Mouse (Mus musculus) limb, embryonic 11.5 days (tissue): ENCODE measurements around the gene Slc19a1. TPM values are rescaled to one million over a fixed set of nuclear protein-coding genes. Genes with fewer than 3 reads are reported as not detected.

Source experiments
- ATAC-seq: fragments of 200-750 bp; cut with Nextera tagmentation; 2 replicates; pipeline ENCODE4 v1.8.0; 2017; ENCODE audit warnings: low read depth; ENCODE audit not compliant: insufficient number of reproducible peaks, low FRiP score, low TSS enrichment
- DNase-seq: peaks from one replicate; pipeline ENCODE4 v3.0.0-alpha.2; 2015; ENCODE audit warnings: low spot score
- H3K27ac ChIP-seq: fragments of 300-500 bp; sonication (generic); replicated peaks from 2 replicates; pipeline ENCODE4 v1.5.1; 2014; ENCODE audit warnings: low read depth, mild to moderate bottlenecking, low read length
- H3K27me3 ChIP-seq: fragments of 300-500 bp; sonication (generic); 2 replicates; pipeline ENCODE4 v1.6.1; 2014; ENCODE audit warnings: mild to moderate bottlenecking, low read length, mixed read lengths; ENCODE audit not compliant: control insufficient read depth, insufficient read depth
- H3K36me3 ChIP-seq: fragments of 300-500 bp; sonication (generic); 2 replicates; pipeline ENCODE4 v1.6.1; 2014; ENCODE audit warnings: mild to moderate bottlenecking, low read length, moderate library complexity, mixed read lengths; ENCODE audit not compliant: control insufficient read depth, insufficient read depth
- H3K4me1 ChIP-seq: fragments of 300-500 bp; sonication (generic); 2 replicates; pipeline ENCODE4 v1.6.1; 2014; ENCODE audit warnings: low read length, mixed read lengths; ENCODE audit not compliant: control insufficient read depth, insufficient read depth
- H3K4me2 ChIP-seq: fragments of 300-500 bp; sonication (generic); 2 replicates; pipeline ENCODE4 v1.6.1; 2014; ENCODE audit warnings: low read depth, mild to moderate bottlenecking, moderate library complexity; ENCODE audit not compliant: severe bottlenecking
- H3K4me3 ChIP-seq: fragments of 300-500 bp; sonication (generic); 2 replicates; pipeline ENCODE4 v1.5.1; 2014; ENCODE audit warnings: low read depth, low read length
- H3K9ac ChIP-seq: fragments of 300-500 bp; sonication (generic); 2 replicates; pipeline ENCODE4 v1.6.1; 2014; ENCODE audit warnings: mild to moderate bottlenecking, low read length
- H3K9me3 ChIP-seq: fragments of 300-500 bp; sonication (generic); 2 replicates; pipeline ENCODE4 v1.6.1; 2016; ENCODE audit warnings: low read length; ENCODE audit not compliant: control insufficient read depth
- WGBS: fragments of 180-500 bp; shearing (Covaris S2); extraction: QIAGEN DNeasy Blood & Tissue Kit; methylation state at CpG from one replicate; pipeline ENCODE4 v1.1.7; 2014; 5-methylcytosine and 5-hydroxymethylcytosine counted together
- polyA plus RNA-seq: library from polyadenylated mRNA; unstranded; fragments of >200 nt; fragmentation: Nextera tagmentation; extraction: Ambion mirVana; gene quantifications from 2 replicates; pipeline ENCODE4 v1.2.1, GENCODE M21; 2014

The Slc19a1 gene
- polyA plus RNA-seq, 1 experiment from 2014 or later = 29.2 TPM

DNA sequence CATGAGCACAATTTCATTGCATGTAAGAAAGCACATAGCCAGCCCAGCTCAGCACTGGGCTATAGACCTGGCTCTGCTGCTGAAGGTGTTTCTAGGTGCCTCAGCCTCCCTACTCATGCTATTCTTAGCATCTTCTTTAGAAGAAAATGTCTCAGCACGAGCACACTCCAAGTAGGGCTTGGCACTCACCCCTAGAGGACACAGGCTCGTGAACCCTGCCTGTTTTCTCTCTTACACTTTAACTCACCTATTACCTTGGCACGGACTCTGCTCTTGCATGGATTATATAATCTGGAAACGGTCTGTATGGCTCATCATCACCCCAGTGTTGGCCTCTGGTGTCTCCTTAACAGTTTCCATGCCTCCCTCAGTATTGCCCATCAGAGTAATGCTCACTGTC, 20.4 kb upstream of the Slc19a1 start:
- WGBS = 84% methylated on average over 4 of the region's 4 CpGs

DNA sequence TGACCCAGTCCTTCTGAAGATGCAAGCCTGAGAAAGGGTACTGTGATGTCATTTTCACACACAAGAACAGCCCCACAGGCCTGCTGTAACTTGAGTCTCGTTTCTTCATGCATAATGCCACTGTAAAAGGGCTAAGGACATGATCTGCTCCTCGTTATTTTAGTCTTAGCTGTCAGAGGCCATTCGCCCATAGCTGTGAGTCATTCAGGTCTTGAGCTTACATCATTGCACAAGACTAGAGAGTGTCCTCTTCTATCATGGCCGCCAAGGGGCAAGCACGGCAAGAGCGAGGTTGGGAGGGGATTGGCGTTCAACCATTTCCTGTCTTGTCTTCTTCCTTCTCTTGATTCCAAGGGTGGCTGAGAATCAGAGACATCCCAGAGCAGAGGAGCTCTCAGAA, 16.0 kb upstream of the Slc19a1 start:
- no peak for DNase-seq
- no peaks in the 10 kb centered on the region for H3K27me3 ChIP-seq
- H3K4me1 ChIP-seq = no peaks in the 10 kb centered on the region
- 82% methylated on average over 7 of the region's 7 CpGs for WGBS
- H3K27ac ChIP-seq = no peak overlapping the region
- H3K9me3 ChIP-seq = no peaks in the 10 kb centered on the region
- H3K4me3 ChIP-seq = no peak overlapping the region
- no peak overlapping the region for H3K4me2 ChIP-seq
- no peak overlapping the region for H3K9ac ChIP-seq
- H3K36me3 ChIP-seq = no peaks in the 10 kb centered on the region
- no peak for ATAC-seq

More for the DNA sequence above, 20.4 kb upstream of the Slc19a1 start:
- no peaks in the 10 kb centered on the region for H3K36me3 ChIP-seq
- no peak overlapping the region for H3K27ac ChIP-seq
- peaks cover 3% of the 10 kb centered on the region; the same call in 1 of the 2 replicates for H3K4me1 ChIP-seq
- no peaks in the 10 kb centered on the region for H3K9me3 ChIP-seq
- H3K4me3 ChIP-seq = no peak overlapping the region
- no peak overlapping the region for H3K9ac ChIP-seq
- ATAC-seq = no peak
- no peak for DNase-seq
- no peaks in the 10 kb centered on the region for H3K27me3 ChIP-seq
- no peak overlapping the region for H3K4me2 ChIP-seq

DNA sequence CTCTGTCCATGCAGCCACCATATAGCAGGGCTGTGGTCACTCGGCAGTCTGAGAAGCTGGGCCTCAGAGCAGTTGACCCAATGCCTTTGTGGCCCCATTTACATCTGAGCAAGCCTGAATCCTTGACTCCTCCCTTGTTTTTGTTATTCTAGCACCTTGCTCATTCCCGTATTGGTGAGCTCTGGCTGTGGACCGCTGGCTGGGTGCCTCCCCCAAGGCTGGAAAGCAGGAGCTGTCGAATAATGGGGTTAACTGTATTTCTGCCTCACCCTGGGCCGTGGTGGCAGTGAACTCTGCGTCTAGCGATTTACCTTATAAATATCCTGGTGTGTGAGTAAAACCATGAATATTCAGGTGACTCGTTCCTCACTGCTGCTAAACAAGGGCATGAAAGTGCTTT, 15.5 kb upstream of the Slc19a1 start:
- DNase-seq (no peak), ATAC-seq (no peak)
- H3K9me3 ChIP-seq = no peaks in the 10 kb centered on the region
- H3K36me3 ChIP-seq = no peaks in the 10 kb centered on the region
- no peaks in the 10 kb centered on the region; the same call in 1 of the 2 replicates for H3K4me1 ChIP-seq
- H3K27me3 ChIP-seq = no peaks in the 10 kb centered on the region
- H3K4me2 ChIP-seq = no peak overlapping the region
- no peak overlapping the region for H3K4me3 ChIP-seq
- H3K9ac ChIP-seq = no peak overlapping the region
- 45% methylated on average over 8 of the region's 8 CpGs for WGBS
- H3K27ac ChIP-seq = no peak overlapping the region

DNA sequence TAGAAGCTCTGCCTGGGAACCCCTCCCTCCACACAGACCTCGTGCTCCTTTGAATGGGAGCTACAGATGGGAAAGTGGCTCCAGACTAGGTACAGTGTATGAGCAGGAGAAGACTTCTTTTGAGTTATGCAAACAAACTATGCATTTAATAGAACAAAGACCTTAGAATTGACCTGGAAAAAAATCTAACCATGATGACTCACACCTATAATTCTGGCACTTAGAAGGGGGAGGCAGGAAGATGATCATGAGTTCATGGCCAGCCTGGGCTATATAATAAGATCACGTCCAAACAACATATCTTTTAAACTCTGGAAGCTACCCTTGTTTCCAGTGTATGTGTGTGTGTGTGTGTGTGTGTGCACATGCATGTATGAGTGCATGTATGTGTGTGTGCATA, 15.0 kb upstream of the Slc19a1 start:
- no peak overlapping the region for H3K4me2 ChIP-seq

DNA sequence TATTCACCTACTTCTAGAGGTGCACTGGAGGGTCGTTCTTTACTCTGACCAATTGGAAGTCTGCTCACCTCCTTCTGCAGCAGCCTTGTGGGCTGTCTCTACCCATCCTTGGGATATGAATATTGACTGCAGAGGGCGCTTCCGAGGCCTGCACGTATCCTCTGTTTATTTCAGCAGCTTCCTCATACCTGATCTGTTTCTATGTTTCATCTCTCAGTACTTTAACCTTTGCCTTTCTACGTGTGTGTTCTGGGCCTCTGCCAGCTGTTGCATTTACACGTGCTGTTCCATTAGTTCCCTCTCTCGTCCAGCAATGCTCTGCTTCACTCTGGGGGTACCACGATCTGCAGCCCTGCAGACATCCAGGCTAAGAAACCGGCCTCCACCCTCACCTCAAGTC, 14.4 kb upstream of the Slc19a1 start:
- Histone ChIP-seq H3K4me1 (no peaks in the 10 kb centered on the region; the same call in 1 of the 2 replicates), H3K4me2 (no peak overlapping the region), H3K9ac (no peak overlapping the region), H3K27me3 (no peaks in the 10 kb centered on the region), H3K27ac (no peak overlapping the region), H3K4me3 (no peak overlapping the region), H3K36me3 (no peaks in the 10 kb centered on the region), H3K9me3 (no peaks in the 10 kb centered on the region)
- ATAC-seq (no peak), DNase-seq (no peak)
- 73% methylated on average over 9 of the region's 9 CpGs for WGBS

More for the DNA sequence above, 15.0 kb upstream of the Slc19a1 start:
- Histone ChIP-seq H3K36me3 (no peaks in the 10 kb centered on the region), H3K27ac (no peak overlapping the region), H3K9me3 (no peaks in the 10 kb centered on the region), H3K4me3 (no peak overlapping the region), H3K9ac (no peak overlapping the region), H3K4me1 (no peaks in the 10 kb centered on the region; the same call in 1 of the 2 replicates), H3K27me3 (no peaks in the 10 kb centered on the region)
- 80% methylated on average over 2 of the region's 2 CpGs for WGBS
- ATAC-seq (no peak), DNase-seq (no peak)

DNA sequence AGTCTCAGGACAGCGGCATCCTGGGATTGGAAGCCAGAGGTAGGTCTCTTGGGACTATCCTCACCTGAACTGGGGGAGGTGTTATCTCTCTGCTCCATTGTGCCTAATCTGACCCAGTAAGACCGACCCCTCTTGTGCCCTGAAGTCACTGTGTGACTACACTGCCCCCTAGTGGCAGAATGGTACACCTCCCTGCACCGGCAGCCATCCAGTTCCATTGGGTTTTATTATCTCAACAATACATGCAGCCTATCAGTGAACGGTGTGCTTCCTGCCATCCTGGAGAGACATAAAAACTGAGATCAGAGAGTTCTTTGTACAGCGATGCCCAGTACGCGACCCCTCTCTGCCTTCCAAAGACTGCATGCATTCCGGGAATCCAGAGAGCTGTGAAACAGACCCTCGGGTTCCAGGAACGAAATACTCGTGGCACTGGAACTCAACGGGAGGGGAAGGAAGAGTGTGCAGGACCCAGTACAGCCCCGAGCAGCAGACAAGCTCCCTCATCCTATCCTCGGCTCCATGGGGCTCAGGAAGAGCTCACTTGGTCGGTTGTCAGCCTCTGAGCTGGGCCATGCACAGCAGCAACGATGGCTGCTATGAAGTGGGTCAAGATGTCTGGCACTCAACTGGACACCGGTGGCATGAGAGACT, 10.5 kb upstream of the Slc19a1 start:
- H3K9me3 ChIP-seq = no peaks in the 10 kb centered on the region
- DNase-seq (peak; percentile 90), ATAC-seq (peak; percentile 57; the same call in 1 of the 2 replicates)
- no peak overlapping the region for H3K9ac ChIP-seq
- H3K4me3 ChIP-seq = no peak overlapping the region
- no peak overlapping the region for H3K27ac ChIP-seq
- H3K36me3 ChIP-seq = no peaks in the 10 kb centered on the region
- no peaks in the 10 kb centered on the region for H3K27me3 ChIP-seq
- H3K4me2 ChIP-seq = peak overlapping the region; percentile 13; the same call in 1 of the 2 replicates
- 36% methylated on average over 17 of the region's 17 CpGs for WGBS
- H3K4me1 ChIP-seq = no peaks in the 10 kb centered on the region; the same call in 1 of the 2 replicates

DNA sequence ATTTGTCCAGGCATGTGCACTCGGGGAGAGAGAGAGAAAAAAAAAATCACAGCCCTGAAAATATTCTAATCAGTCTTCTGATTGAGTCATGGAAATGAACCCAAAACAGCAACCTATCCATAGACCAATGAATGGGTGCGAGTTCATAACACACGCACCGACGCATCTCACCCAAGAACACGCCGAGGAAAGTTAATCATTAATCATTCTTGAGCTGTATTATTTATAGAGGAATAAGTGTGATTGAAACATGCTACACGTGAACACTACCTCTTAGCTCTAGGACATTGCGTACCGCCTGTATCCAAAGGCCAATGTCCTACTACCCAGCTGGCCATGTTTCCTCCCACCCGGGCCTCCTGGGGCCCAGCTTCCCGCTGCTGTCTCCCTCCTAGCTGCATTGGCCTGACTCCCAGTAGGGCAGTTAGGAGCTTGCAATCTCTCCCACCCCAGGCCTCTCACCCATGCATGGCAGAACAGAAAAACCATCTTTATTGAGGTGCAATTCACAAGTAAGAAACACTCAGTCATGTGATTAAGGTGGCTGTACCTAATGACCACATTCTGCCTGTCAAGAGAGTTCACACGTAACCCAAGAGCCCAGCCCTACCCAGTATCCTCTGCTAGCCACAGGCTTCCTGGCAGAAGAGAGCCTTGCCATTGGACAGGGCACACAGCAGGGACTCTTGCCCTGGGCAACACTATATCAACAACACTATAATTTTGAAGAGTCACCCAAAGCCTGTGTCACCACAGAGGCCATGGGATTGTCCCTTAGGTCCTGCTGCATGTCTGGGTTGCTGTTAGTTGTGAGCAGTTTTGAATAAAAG, 9.5 kb upstream of the Slc19a1 start:
- Histone ChIP-seq H3K36me3 (no peaks in the 10 kb centered on the region), H3K4me1 (no peaks in the 10 kb centered on the region; the same call in 1 of the 2 replicates), H3K4me2 (no peak overlapping the region), H3K9ac (no peak overlapping the region), H3K9me3 (no peaks in the 10 kb centered on the region), H3K4me3 (no peak overlapping the region), H3K27me3 (no peaks in the 10 kb centered on the region), H3K27ac (no peak overlapping the region)
- ATAC-seq (no peak), DNase-seq (no peak)
- WGBS = 85% methylated on average over 13 of the region's 13 CpGs

DNA sequence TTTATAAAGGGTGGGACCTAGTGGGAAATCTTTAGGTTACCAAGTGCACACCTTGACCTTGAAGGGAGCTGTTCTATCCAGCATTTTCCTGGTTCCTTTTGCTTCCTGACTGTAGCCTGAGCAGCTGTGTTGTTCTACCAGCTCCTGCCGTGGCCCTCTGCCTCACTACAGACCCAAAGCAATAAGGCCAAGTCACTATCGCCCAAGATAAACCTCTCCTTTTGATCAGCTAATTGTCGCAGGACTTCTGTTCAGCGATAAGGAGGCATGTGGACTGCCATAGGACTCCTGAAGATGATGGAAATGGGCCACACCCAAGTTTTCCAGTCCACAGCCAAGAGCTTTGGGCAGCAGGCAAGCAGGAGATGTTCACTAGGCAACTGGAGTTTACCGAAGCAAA, 7.8 kb upstream of the Slc19a1 start:
- ATAC-seq = no peak
- no peaks in the 10 kb centered on the region for H3K27me3 ChIP-seq
- no peaks in the 10 kb centered on the region for H3K36me3 ChIP-seq
- no peak overlapping the region for H3K4me3 ChIP-seq
- WGBS = 76% methylated on average over 5 of the region's 5 CpGs
- H3K4me2 ChIP-seq = no peak overlapping the region
- no peak overlapping the region for H3K27ac ChIP-seq
- H3K9me3 ChIP-seq = no peaks in the 10 kb centered on the region
- H3K9ac ChIP-seq = no peak overlapping the region
- no peak for DNase-seq
- H3K4me1 ChIP-seq = no peaks in the 10 kb centered on the region; the same call in 1 of the 2 replicates
